10 mouse cellular contexts compared by ENCODE assay signal in genomic region chr5:133310979-133311890, GRCm38 (mm10).
A peak's percentile ranks its signal among the peaks of the same experiment; 100 is the strongest.
DNase-seq lines count a peak whose midpoint lies in the region; ATAC-seq lines count a peak whose summit lies in the region.
"Had no signal": no experiment of that assay in that cellular context is flagged by ENCODE, and none has a peak within 500 bp of the region (broad histone marks: within the 10 kb centered on the region; RNA-seq: fewer than 3 reads in every experiment).

No protein-coding gene starts in this region.

- H3K36me3 ChIP-seq in hindbrain, embryonic 16.5 days (ENCODE audit: control insufficient read depth, insufficient read depth, low read length) = no peaks in the 10 kb centered on the region
- no peaks in the 10 kb centered on the region for H3K36me3 ChIP-seq in midbrain, embryonic 13.5 days
- no peaks in the 10 kb centered on the region for H3K36me3 ChIP-seq in heart, embryonic 11.5 days (ENCODE audit: control insufficient read depth, insufficient read depth, low read length)

- no peaks in the 10 kb centered on the region for H3K9me3 ChIP-seq in hindbrain, embryonic 16.5 days (ENCODE audit: control insufficient read depth, low read length)
- H3K9me3 ChIP-seq in midbrain, embryonic 13.5 days = no peaks in the 10 kb centered on the region
- H3K9me3 ChIP-seq in heart, embryonic 11.5 days (replicated peaks; ENCODE audit: control insufficient read depth, low read length) = no peaks in the 10 kb centered on the region

- H3K4me2 ChIP-seq in hindbrain, embryonic 16.5 days (ENCODE audit: low read length) = no peak overlapping the region
- H3K4me2 ChIP-seq in midbrain, embryonic 13.5 days (replicated peaks) = no peak overlapping the region
- no peak overlapping the region for H3K4me2 ChIP-seq in heart, embryonic 11.5 days

- DNase-seq in Muller cell, postnatal 12 days (ENCODE audit: inconsistent ontology term) = peak; percentile 73
- DNase-seq in embryo, embryonic 9.5 days (ENCODE audit: extremely low spot score) = peak; percentile 20
- DNase-seq in heart, postnatal 10 days = no peak
- no peak for DNase-seq in urinary bladder, postnatal 36 days (ENCODE audit: low spot score in 2 of 2)
- DNase-seq in urinary bladder, postnatal 4 days (ENCODE audit: low spot score in 2 of 2) = no peak

- intact Hi-C loops in heart, postnatal 10 days (cut with DNase I) = no loop called here

- H3K9ac ChIP-seq in hindbrain, embryonic 16.5 days (ENCODE audit: low read depth, low read length) = 0 out of 2 replicates have a peak overlapping the region, but pooled peaks have one; percentile 7
- no peak overlapping the region for H3K9ac ChIP-seq in midbrain, embryonic 13.5 days (replicated peaks)
- no peak overlapping the region for H3K9ac ChIP-seq in heart, embryonic 11.5 days (ENCODE audit: low read depth, low read length)

- ATAC-seq in hindbrain, embryonic 16.5 days = peak; percentile 77
- peak; percentile 81 for ATAC-seq in midbrain, embryonic 13.5 days
- no peak for ATAC-seq in heart, embryonic 11.5 days (replicated peaks; ENCODE audit: insufficient number of reproducible peaks, low FRiP score, low TSS enrichment)

- H3K4me3 ChIP-seq in hindbrain, embryonic 16.5 days (ENCODE audit: low read length) = no peak overlapping the region
- no peak overlapping the region for H3K4me3 ChIP-seq in midbrain, embryonic 13.5 days (replicated peaks)
- no peak overlapping the region for H3K4me3 ChIP-seq in heart, embryonic 11.5 days (ENCODE audit: low read depth, low read length)

- H3K27ac ChIP-seq in hindbrain, embryonic 16.5 days (ENCODE audit: low read depth, low read length) = peak overlapping the region; percentile 56
- H3K27ac ChIP-seq in midbrain, embryonic 13.5 days = peak overlapping the region; percentile 67
- no peak overlapping the region for H3K27ac ChIP-seq in heart, embryonic 11.5 days (ENCODE audit: low read depth, low read length)
- H3K27ac ChIP-seq: kidney, postnatal 0 days had no signal

- H3K4me1 ChIP-seq in hindbrain, embryonic 16.5 days (ENCODE audit: control insufficient read depth, insufficient read depth, low read depth, low read length) = peaks cover 5% of the 10 kb centered on the region; the same call in 1 of the 2 replicates
- peaks cover 16% of the 10 kb centered on the region for H3K4me1 ChIP-seq in midbrain, embryonic 13.5 days (replicated peaks)
- H3K4me1 ChIP-seq in heart, embryonic 11.5 days (ENCODE audit: control insufficient read depth, insufficient read depth, low read length) = no peaks in the 10 kb centered on the region

- 22% methylated on average over 6 of the region's 6 CpGs for WGBS in hindbrain, embryonic 16.5 days
- 16% methylated on average over 6 of the region's 6 CpGs for WGBS in midbrain, embryonic 13.5 days
- 61% methylated on average over 6 of the region's 6 CpGs for WGBS in heart, embryonic 11.5 days (ENCODE audit: insufficient replicate concordance)

- H3K27me3 ChIP-seq in hindbrain, embryonic 16.5 days (replicated peaks; ENCODE audit: control insufficient read depth, insufficient read depth, low read length) = no peaks in the 10 kb centered on the region
- no peaks in the 10 kb centered on the region for H3K27me3 ChIP-seq in midbrain, embryonic 13.5 days
- no peaks in the 10 kb centered on the region for H3K27me3 ChIP-seq in heart, embryonic 11.5 days (ENCODE audit: control insufficient read depth, insufficient read depth, low read length)
- H3K27me3 ChIP-seq: CH12.LX had no signal

Comparison
In these comparisons a context has a peak if more than half of its experiments do, and no peak if none do; other contexts are left out.
1. DNase-seq: peak in Muller cell, postnatal 12 days (single experiment) and embryo, embryonic 9.5 days (single experiment); none in heart, postnatal 10 days (0 of 2), urinary bladder, postnatal 36 days (0 of 2) and urinary bladder, postnatal 4 days (0 of 2).